Mouse (Mus musculus) lung, postnatal 0 days (tissue): Measurements from ENCODE around the gene Golga1.

ENCODE experiments used
- CTCF ChIP-seq: IDR thresholded peaks from 2 replicates; pipeline ENCODE4 v1.5.1; 2016; ENCODE audit warnings: antibody characterized with exemption, mild to moderate bottlenecking
- EP300 ChIP-seq: IDR thresholded peaks from 2 replicates; pipeline ENCODE4 v1.6.1; 2016; ENCODE audit warnings: antibody characterized with exemption, mild to moderate bottlenecking, control low read depth

DNA sequence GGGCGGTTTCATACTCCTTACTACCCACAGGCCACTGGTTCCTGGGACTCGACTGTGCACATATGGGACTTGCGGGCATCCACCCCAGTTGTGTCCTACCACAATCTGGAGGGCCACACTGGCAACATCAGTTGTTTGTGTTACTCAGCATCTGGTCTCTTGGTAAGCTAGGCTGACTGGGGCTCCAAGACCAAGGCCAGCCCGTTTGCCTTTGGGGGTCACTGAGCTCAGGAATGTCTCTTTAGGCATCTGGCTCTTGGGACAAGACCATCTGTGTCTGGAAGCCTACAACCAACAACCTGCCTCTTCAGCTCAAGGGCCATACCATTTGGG lies 64.8 kb downstream of the Golga1 start:
- TF ChIP-seq EP300 (no peak), CTCF (no peak)
